Mouse (Mus musculus) limb, embryonic 15.5 days (tissue): ENCODE results near the gene Rabif. TPM values are rescaled to one million over a fixed set of nuclear protein-coding genes. Genes with fewer than 3 reads are reported as not detected.
A peak's percentile ranks its signal among the peaks of the same experiment; 100 is the strongest.
"Not testable (repeated sequence)": the region's sequence is repeated elsewhere in the genome, so short reads cannot be mapped to it uniquely, and the experiment has no call there.

Experiments
- ATAC-seq: fragments of 200-750 bp; cut with Nextera tagmentation; 2 replicates; pipeline ENCODE4 v1.8.0; 2017; ENCODE audit warnings: low read depth, moderate TSS enrichment; ENCODE audit not compliant: insufficient number of reproducible peaks, low FRiP score, low TSS enrichment
- H3K27ac ChIP-seq: fragments of 300-500 bp; sonication (generic); 2 replicates; pipeline ENCODE4 v1.5.1; 2015; ENCODE audit warnings: moderate library complexity, mild to moderate bottlenecking, inconsistent platforms
- H3K27me3 ChIP-seq: fragments of 300-500 bp; sonication (generic); 2 replicates; pipeline ENCODE4 v1.6.1; 2015; ENCODE audit warnings: inconsistent platforms
- H3K36me3 ChIP-seq: fragments of 300-500 bp; sonication (generic); 2 replicates; pipeline ENCODE4 v1.6.1; 2015; ENCODE audit warnings: inconsistent platforms
- H3K4me1 ChIP-seq: fragments of 300-500 bp; sonication (generic); 2 replicates; pipeline ENCODE4 v1.6.1; 2015; ENCODE audit warnings: inconsistent platforms
- H3K4me2 ChIP-seq: fragments of 300-500 bp; sonication (generic); 2 replicates; pipeline ENCODE4 v1.6.1; 2015; ENCODE audit warnings: mild to moderate bottlenecking, inconsistent platforms
- H3K4me3 ChIP-seq: fragments of 300-500 bp; sonication (generic); 2 replicates; pipeline ENCODE4 v1.5.1; 2015; ENCODE audit warnings: mild to moderate bottlenecking, inconsistent platforms
- H3K9ac ChIP-seq: fragments of 300-500 bp; sonication (generic); 2 replicates; pipeline ENCODE4 v1.6.1; 2015; ENCODE audit warnings: inconsistent platforms
- H3K9me3 ChIP-seq: fragments of 300-500 bp; sonication (generic); 2 replicates; pipeline ENCODE4 v1.6.1; 2016; ENCODE audit warnings: inconsistent platforms
- WGBS: fragments of 180-500 bp; shearing (Covaris S2); methylation state at CpG from one replicate; pipeline ENCODE4 v1.1.7; 2015; 5-methylcytosine and 5-hydroxymethylcytosine counted together
- polyA plus RNA-seq: library from polyadenylated mRNA; unstranded; fragments of >200 nt; fragmentation: Nextera tagmentation; extraction: Ambion mirVana; gene quantifications from 2 replicates; pipeline ENCODE4 v1.2.1, GENCODE M21; 2015

Gene Rabif
- polyA plus RNA-seq, 1 experiment from 2014 or later, result 43.6 TPM

GRCm38 (mm10) chr1:134513876-134514590 is 19.6 kb downstream of the Rabif start:
- peaks cover 6% of the 10 kb centered on the region; the same call in 1 of the 2 replicates for H3K36me3 ChIP-seq
- peak overlapping the region; percentile 41 for H3K4me3 ChIP-seq
- no peak for ATAC-seq
- no peak overlapping the region for H3K27ac ChIP-seq
- H3K9me3 ChIP-seq, result no peaks in the 10 kb centered on the region
- WGBS, result 40% methylated on average over 16 of the region's 16 CpGs
- peaks cover 30% of the 10 kb centered on the region for H3K4me1 ChIP-seq
- H3K27me3 ChIP-seq, result peaks cover 22% of the 10 kb centered on the region
- no peak overlapping the region for H3K9ac ChIP-seq
- peak overlapping the region; percentile 78 for H3K4me2 ChIP-seq

GRCm38 (mm10) chr1:134515891-134516290 is 21.4 kb downstream of the Rabif start:
- Histone ChIP-seq H3K4me3 (no peak overlapping the region), H3K27me3 (peaks cover 22% of the 10 kb centered on the region), H3K36me3 (no peaks in the 10 kb centered on the region), H3K4me1 (peaks cover 30% of the 10 kb centered on the region), H3K4me2 (no peak overlapping the region), H3K9me3 (no peaks in the 10 kb centered on the region), H3K9ac (no peak overlapping the region), H3K27ac (peak overlapping the region; percentile 55)
- WGBS, result 52% methylated on average over 2 of the region's 2 CpGs
- ATAC-seq, result no peak

- ATAC-seq, result 0 out of 2 replicates have a peak, but pooled peaks have one; percentile 52
- H3K4me1 ChIP-seq, result peaks cover 30% of the 10 kb centered on the region
- WGBS, result 9% methylated on average over 4 of the region's 4 CpGs
- no peak overlapping the region for H3K4me2 ChIP-seq
- no peaks in the 10 kb centered on the region for H3K36me3 ChIP-seq
- H3K4me3 ChIP-seq, result no peak overlapping the region
- peak overlapping the region; percentile 55 for H3K27ac ChIP-seq
- H3K9ac ChIP-seq, result no peak overlapping the region
- peaks cover 19% of the 10 kb centered on the region for H3K27me3 ChIP-seq
- no peaks in the 10 kb centered on the region for H3K9me3 ChIP-seq
Measured at GRCm38 (mm10) chr1:134516491-134517198, 22.2 kb downstream of the Rabif start.

- not testable (repeated sequence) for H3K27me3 ChIP-seq, H3K9ac ChIP-seq, ATAC-seq, H3K27ac ChIP-seq, H3K36me3 ChIP-seq, H3K9me3 ChIP-seq, H3K4me3 ChIP-seq, H3K4me2 ChIP-seq
- H3K4me1 ChIP-seq, result peaks cover 28% of the 10 kb centered on the region
- WGBS, result 95% methylated on average over 14 of the region's 14 CpGs
Measured at GRCm38 (mm10) chr1:134517841-134518240, 23.4 kb downstream of the Rabif start.

GRCm38 (mm10) chr1:134518677-134519076 is 24.2 kb downstream of the Rabif start:
- Histone ChIP-seq H3K4me3 (no peak overlapping the region), H3K4me2 (no peak overlapping the region), H3K27ac (no peak overlapping the region), H3K9me3 (no peaks in the 10 kb centered on the region), H3K4me1 (peaks cover 20% of the 10 kb centered on the region), H3K36me3 (no peaks in the 10 kb centered on the region), H3K9ac (no peak overlapping the region), H3K27me3 (0 out of 2 replicates have a peak, but pooled peaks cover 3% of the 10 kb centered on the region)
- 9% methylated on average over 7 of the region's 7 CpGs for WGBS
- ATAC-seq, result no peak

GRCm38 (mm10) chr1:134519201-134519600 is 24.8 kb downstream of the Rabif start:
- peaks cover 18% of the 10 kb centered on the region for H3K4me1 ChIP-seq
- ATAC-seq, H3K9me3 ChIP-seq, H3K9ac ChIP-seq, H3K4me2 ChIP-seq, H3K4me3 ChIP-seq, H3K27ac ChIP-seq, H3K36me3 ChIP-seq, H3K27me3 ChIP-seq: not testable (repeated sequence)
- WGBS, result 93% methylated on average over 5 of the region's 5 CpGs

GRCm38 (mm10) chr1:134520001-134520721 is 25.7 kb downstream of the Rabif start:
- H3K4me3 ChIP-seq, result no peak overlapping the region
- no peak for ATAC-seq
- H3K9ac ChIP-seq, result no peak overlapping the region
- whole genome bisulfite sequencing, result 80% methylated on average over 8 of the region's 8 CpGs
- no peaks in the 10 kb centered on the region for H3K36me3 ChIP-seq
- no peak overlapping the region for H3K27ac ChIP-seq
- H3K4me1 ChIP-seq, result peaks cover 18% of the 10 kb centered on the region
- H3K27me3 ChIP-seq, result no peaks in the 10 kb centered on the region
- H3K9me3 ChIP-seq, result no peaks in the 10 kb centered on the region
- no peak overlapping the region for H3K4me2 ChIP-seq

- H3K9me3 ChIP-seq, result no peaks in the 10 kb centered on the region
- peaks cover 13% of the 10 kb centered on the region for H3K4me1 ChIP-seq
- no peak overlapping the region for H3K27ac ChIP-seq
- H3K4me3 ChIP-seq, result no peak overlapping the region
- no peak for ATAC-seq
- H3K27me3 ChIP-seq, result no peaks in the 10 kb centered on the region
- 63% methylated on average over 7 of the region's 7 CpGs for WGBS
- H3K36me3 ChIP-seq, result no peaks in the 10 kb centered on the region
- H3K4me2 ChIP-seq, result no peak overlapping the region
- no peak overlapping the region for H3K9ac ChIP-seq
Measured at GRCm38 (mm10) chr1:134521163-134521562, 26.7 kb downstream of the Rabif start.

- ATAC-seq, result no peak
- no peak overlapping the region for H3K4me3 ChIP-seq
- H3K36me3 ChIP-seq, result no peaks in the 10 kb centered on the region
- WGBS, result 36% methylated on average over 2 of the region's 2 CpGs
- no peak overlapping the region for H3K4me2 ChIP-seq
- peaks cover 4% of the 10 kb centered on the region; the same call in 1 of the 2 replicates for H3K4me1 ChIP-seq
- no peaks in the 10 kb centered on the region for H3K9me3 ChIP-seq
- no peak overlapping the region for H3K9ac ChIP-seq
- H3K27me3 ChIP-seq, result no peaks in the 10 kb centered on the region
- H3K27ac ChIP-seq, result 0 out of 2 replicates have a peak overlapping the region, but pooled peaks have one; percentile 22
Measured at GRCm38 (mm10) chr1:134522325-134522724, 27.9 kb downstream of the Rabif start.

- no peak overlapping the region for H3K4me2 ChIP-seq
- H3K4me1 ChIP-seq, result no peaks in the 10 kb centered on the region
- H3K4me3 ChIP-seq, result no peak overlapping the region
- WGBS, result 61% methylated on average over 5 of the region's 5 CpGs
- no peak overlapping the region for H3K9ac ChIP-seq
- H3K36me3 ChIP-seq, result no peaks in the 10 kb centered on the region
- no peaks in the 10 kb centered on the region for H3K9me3 ChIP-seq
- no peaks in the 10 kb centered on the region for H3K27me3 ChIP-seq
- no peak overlapping the region for H3K27ac ChIP-seq
- no peak for ATAC-seq
Measured at GRCm38 (mm10) chr1:134524424-134524823, 30.0 kb downstream of the Rabif start.

- no peaks in the 10 kb centered on the region for H3K27me3 ChIP-seq
- no peaks in the 10 kb centered on the region for H3K36me3 ChIP-seq
- WGBS, result 85% methylated on average over 1 of the region's 1 CpGs
- H3K4me1 ChIP-seq, result no peaks in the 10 kb centered on the region
- H3K27ac ChIP-seq, result no peak overlapping the region
- no peaks in the 10 kb centered on the region for H3K9me3 ChIP-seq
- no peak overlapping the region for H3K9ac ChIP-seq
- H3K4me3 ChIP-seq, result no peak overlapping the region
- no peak overlapping the region for H3K4me2 ChIP-seq
- no peak for ATAC-seq
Measured at GRCm38 (mm10) chr1:134525015-134525414, 30.6 kb downstream of the Rabif start.

- Histone ChIP-seq H3K9ac (no peak overlapping the region), H3K4me3 (no peak overlapping the region), H3K4me1 (no peaks in the 10 kb centered on the region), H3K4me2 (no peak overlapping the region), H3K36me3 (no peaks in the 10 kb centered on the region), H3K27me3 (no peaks in the 10 kb centered on the region), H3K9me3 (no peaks in the 10 kb centered on the region), H3K27ac (no peak overlapping the region)
- 70% methylated on average over 6 of the region's 6 CpGs for WGBS
- no peak for ATAC-seq
Measured at GRCm38 (mm10) chr1:134526752-134527151, 32.3 kb downstream of the Rabif start.
